Mouse (Mus musculus): ENCODE measurements around the gene Jarid2. TPM values are rescaled to one million over a fixed set of nuclear protein-coding genes. Genes with fewer than 3 reads are reported as not detected.

Jarid2 gene
- polyA plus RNA-seq, 1 experiment from 2014 or later = 8.0 TPM

- 72% methylated on average over 2 of the region's 2 CpGs for WGBS
- Histone ChIP-seq H3K27ac (replicated peaks) (no peak overlapping the region), H3K4me3 (ENCODE audit: low read depth, low read length) (no peak overlapping the region), H3K36me3 (ENCODE audit: control insufficient read depth, insufficient read depth, low read length) (peaks cover 16% of the 10 kb centered on the region), H3K27me3 (ENCODE audit: control insufficient read depth, insufficient read depth, low read length) (no peaks in the 10 kb centered on the region), H3K4me1 (replicated peaks; ENCODE audit: control insufficient read depth, insufficient read depth) (no peaks in the 10 kb centered on the region), H3K4me2 (replicated peaks; ENCODE audit: low read depth) (no peak overlapping the region), H3K9me3 (ENCODE audit: control insufficient read depth, low read length) (no peaks in the 10 kb centered on the region), H3K9ac (ENCODE audit: low read length) (no peak overlapping the region)
- no peak for ATAC-seq (ENCODE audit: low FRiP score, low TSS enrichment)
- TF ChIP-seq EP300 (optimal IDR thresholded peaks at IDR 0.05) (no peak), CTCF (IDR thresholded peaks at IDR 0.05; ENCODE audit: low read depth) (no peak)
- DNase-seq (ENCODE audit: low spot score) = no peak
Observed at GRCm38 (mm10) chr13:44926311-44926710, 197.0 kb downstream of the Jarid2 start.

- 75% methylated on average over 18 of the region's 18 CpGs for WGBS
- Histone ChIP-seq H3K27ac (replicated peaks) (no peak overlapping the region), H3K36me3 (ENCODE audit: control insufficient read depth, insufficient read depth, low read length) (no peaks in the 10 kb centered on the region), H3K4me2 (replicated peaks; ENCODE audit: low read depth) (no peak overlapping the region), H3K9ac (ENCODE audit: low read length) (no peak overlapping the region), H3K4me1 (replicated peaks; ENCODE audit: control insufficient read depth, insufficient read depth) (0 out of 2 replicates have a peak, but pooled peaks cover 2% of the 10 kb centered on the region), H3K4me3 (ENCODE audit: low read depth, low read length) (no peak overlapping the region), H3K9me3 (ENCODE audit: control insufficient read depth, low read length) (no peaks in the 10 kb centered on the region), H3K27me3 (ENCODE audit: control insufficient read depth, insufficient read depth, low read length) (no peaks in the 10 kb centered on the region)
- TF ChIP-seq EP300 (optimal IDR thresholded peaks at IDR 0.05) (no peak), CTCF (IDR thresholded peaks at IDR 0.05; ENCODE audit: low read depth) (no peak)
- no peak for ATAC-seq (ENCODE audit: low FRiP score, low TSS enrichment)
- DNase-seq (ENCODE audit: low spot score) = no peak
Observed at GRCm38 (mm10) chr13:44932307-44933264, 203.3 kb downstream of the Jarid2 start.

GRCm38 (mm10) chr13:44933575-44933974 is 204.3 kb downstream of the Jarid2 start:
- no peak overlapping the region for H3K27ac ChIP-seq (replicated peaks)
- no peak overlapping the region for H3K4me3 ChIP-seq (ENCODE audit: low read depth, low read length)
- H3K9ac ChIP-seq (ENCODE audit: low read length) = no peak overlapping the region
- H3K36me3 ChIP-seq (ENCODE audit: control insufficient read depth, insufficient read depth, low read length) = no peaks in the 10 kb centered on the region
- TF ChIP-seq CTCF (IDR thresholded peaks at IDR 0.05; ENCODE audit: low read depth) = no peak
- no peak for TF ChIP-seq EP300 (optimal IDR thresholded peaks at IDR 0.05)
- DNase-seq (ENCODE audit: low spot score) (no peak), ATAC-seq (ENCODE audit: low FRiP score, low TSS enrichment) (no peak)
- no peak overlapping the region for H3K4me2 ChIP-seq (replicated peaks; ENCODE audit: low read depth)
- H3K4me1 ChIP-seq (replicated peaks; ENCODE audit: control insufficient read depth, insufficient read depth) = 0 out of 2 replicates have a peak, but pooled peaks cover 2% of the 10 kb centered on the region
- H3K9me3 ChIP-seq (ENCODE audit: control insufficient read depth, low read length) = no peaks in the 10 kb centered on the region
- H3K27me3 ChIP-seq (ENCODE audit: control insufficient read depth, insufficient read depth, low read length) = no peaks in the 10 kb centered on the region
- WGBS = 58% methylated on average over 7 of the region's 7 CpGs

DNA sequence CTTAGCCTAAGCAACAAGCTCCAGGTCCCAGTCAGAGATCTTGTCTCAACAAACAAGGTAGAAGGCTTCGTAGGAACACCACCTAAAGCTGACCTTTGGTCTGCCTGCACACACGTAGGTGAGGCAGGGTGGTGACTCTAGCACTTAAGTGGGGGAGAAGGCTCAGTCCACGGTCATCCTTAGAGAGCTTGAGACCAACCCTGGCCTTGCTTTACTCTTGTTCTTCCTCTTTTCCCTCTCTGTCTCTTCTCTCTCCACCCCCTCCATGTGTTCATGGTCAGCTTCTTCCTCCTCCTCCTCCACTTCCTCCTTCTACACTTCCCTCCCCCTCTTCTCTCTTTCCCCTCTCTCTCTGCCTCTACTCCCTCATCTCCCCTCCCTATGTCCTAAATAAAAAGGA is 208.4 kb downstream of the Jarid2 start:
- ATAC-seq (ENCODE audit: low FRiP score, low TSS enrichment) = peak; percentile 44; the same call in 1 of the 2 replicates
- DNase-seq (ENCODE audit: low spot score) = no peak
- Histone ChIP-seq H3K9ac (ENCODE audit: low read length) (no peak overlapping the region), H3K4me1 (replicated peaks; ENCODE audit: control insufficient read depth, insufficient read depth) (peaks cover 5% of the 10 kb centered on the region; the same call in 1 of the 2 replicates), H3K36me3 (ENCODE audit: control insufficient read depth, insufficient read depth, low read length) (no peaks in the 10 kb centered on the region), H3K4me2 (replicated peaks; ENCODE audit: low read depth) (no peak overlapping the region), H3K4me3 (ENCODE audit: low read depth, low read length) (no peak overlapping the region), H3K9me3 (ENCODE audit: control insufficient read depth, low read length) (no peaks in the 10 kb centered on the region), H3K27ac (replicated peaks) (no peak overlapping the region), H3K27me3 (ENCODE audit: control insufficient read depth, insufficient read depth, low read length) (no peaks in the 10 kb centered on the region)
- WGBS = 69% methylated on average over 3 of the region's 3 CpGs
- TF ChIP-seq CTCF (IDR thresholded peaks at IDR 0.05; ENCODE audit: low read depth) (no peak), EP300 (optimal IDR thresholded peaks at IDR 0.05) (no peak)

DNA sequence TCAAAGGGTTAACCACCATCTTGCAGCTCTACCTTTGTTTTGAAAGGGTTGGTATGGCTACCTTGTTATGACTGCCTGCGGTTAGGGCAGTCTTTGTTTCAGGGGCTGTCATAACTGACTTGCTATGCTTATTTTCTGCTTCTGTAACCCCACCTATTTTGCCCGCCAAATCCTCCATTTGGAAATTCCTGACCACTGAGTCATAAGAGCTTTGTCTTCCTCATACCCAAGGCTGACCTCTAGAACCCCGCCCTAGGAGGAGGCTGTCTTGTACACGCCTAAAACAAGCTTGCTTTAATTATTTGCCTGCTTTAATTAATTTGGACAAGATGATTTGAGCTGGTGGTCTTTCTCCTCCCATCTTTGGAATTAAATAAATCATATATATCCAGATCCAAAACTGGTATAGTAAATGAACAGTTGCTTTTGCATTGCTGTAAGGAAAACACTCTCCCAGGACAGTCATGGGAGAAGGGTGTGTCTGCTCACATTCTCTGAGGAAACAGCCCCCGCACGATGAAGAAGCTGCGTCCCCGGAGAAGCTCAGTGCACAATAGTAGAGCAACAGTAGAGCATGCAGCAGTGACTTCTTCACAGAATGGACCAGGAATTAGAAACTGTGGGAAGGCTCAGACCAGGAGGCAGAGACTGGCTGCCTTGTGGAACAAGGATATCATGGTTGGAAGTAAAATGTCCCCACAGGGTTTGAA is 210.2 kb downstream of the Jarid2 start:
- Histone ChIP-seq H3K4me3 (ENCODE audit: low read depth, low read length) (no peak overlapping the region), H3K4me2 (replicated peaks; ENCODE audit: low read depth) (no peak overlapping the region), H3K27me3 (ENCODE audit: control insufficient read depth, insufficient read depth, low read length) (no peaks in the 10 kb centered on the region), H3K9me3 (ENCODE audit: control insufficient read depth, low read length) (no peaks in the 10 kb centered on the region), H3K9ac (ENCODE audit: low read length) (no peak overlapping the region), H3K27ac (replicated peaks) (no peak overlapping the region), H3K4me1 (replicated peaks; ENCODE audit: control insufficient read depth, insufficient read depth) (peaks cover 4% of the 10 kb centered on the region; the same call in 1 of the 2 replicates), H3K36me3 (ENCODE audit: control insufficient read depth, insufficient read depth, low read length) (no peaks in the 10 kb centered on the region)
- TF ChIP-seq EP300 (optimal IDR thresholded peaks at IDR 0.05) (no peak), CTCF (IDR thresholded peaks at IDR 0.05; ENCODE audit: low read depth) (no peak)
- 46% methylated on average over 8 of the region's 8 CpGs for WGBS
- DNase-seq (ENCODE audit: low spot score) (peak; percentile 41), ATAC-seq (ENCODE audit: low FRiP score, low TSS enrichment) (peak; percentile 75)

Measured in stomach, postnatal 0 days (tissue).